Mouse (Mus musculus) G1E (cell line): ENCODE measurements around the gene Kcnk16.

Experiments
- CTCF ChIP-seq: IDR thresholded peaks from 2 replicates; pipeline ENCODE4 v1.5.1; 2012; ENCODE audit warnings: low read depth, low read length, inconsistent platforms, mixed read lengths
- POLR2AphosphoS5 ChIP-seq: IDR thresholded peaks from 2 replicates; pipeline ENCODE4 v1.6.1; 2012; ENCODE audit warnings: low read depth, low read length, inconsistent platforms; ENCODE audit not compliant: insufficient replicate concordance

- TF ChIP-seq CTCF (no peak), POLR2AphosphoS5 (no peak)
These were observed 25.3 kb upstream of the Kcnk16 start, which contains the start of gene Nudt13 for GRCm38 (mm10) chr14:20294117-20294892.
